Mouse (Mus musculus): ENCODE measurements around the gene Prodh2. TPM values are rescaled to one million over a fixed set of nuclear protein-coding genes. Genes with fewer than 3 reads are reported as not detected.

Prodh2 gene
- 0.15 TPM in 1 of 2 replicates, not detected in the other for polyA plus RNA-seq (2012; rRNA removed)

GRCm38 (mm10) chr7:30493401-30493931, at the start of gene Prodh2:
Gene Prodh2 (plus strand): TSS chr7:30493622.

GRCm38 (mm10) chr7:30444971-30445751, 48.3 kb upstream of the Prodh2 start, which contains the start of gene Aplp1:
Gene Aplp1 (minus strand): TSS chr7:30445535.

GRCm38 (mm10) chr7:30457629-30458330, 35.6 kb upstream of the Prodh2 start, which contains the start of the genes Kirrel2 and Nphs1:
Gene Kirrel2 (minus strand): TSS chr7:30457690.
Gene Nphs1 (plus strand): TSS chr7:30458315.

GRCm38 (mm10) chr7:30534633-30535577, 41.5 kb downstream of the Prodh2 start, which contains the start of gene Arhgap33:
Gene Arhgap33 (minus strand): TSS chr7:30535060.

GRCm38 (mm10) chr7:30552102-30553020, 58.9 kb downstream of the Prodh2 start, which contains the start of the genes Hspb6 and Proser3:
Gene Hspb6 (plus strand): TSS chr7:30552178.
Gene Proser3 (minus strand): TSS chr7:30552299.

GRCm38 (mm10) chr7:30559443-30559954, 66.1 kb downstream of the Prodh2 start, which contains the start of gene Lin37:
Gene Lin37 (minus strand): TSS chr7:30559838.

Other genes with a start within 250 kb of the Prodh2 start
- 0.05 TPM in 1 of 2 replicates, not detected in the other for gene Thap8, start 213.5 kb upstream of the Prodh2 start, polyA plus RNA-seq (2012; rRNA removed)
- 13.0 and 13.2 TPM in 2 replicates for gene Wdr62, start 213.2 kb upstream of the Prodh2 start, polyA plus RNA-seq (2012; rRNA removed)
- gene Clip3, start 201.9 kb upstream of the Prodh2 start, polyA plus RNA-seq (2012; rRNA removed), result 3.4 and 5.3 TPM in 2 replicates
- gene Alkbh6, start 184.9 kb upstream of the Prodh2 start, polyA plus RNA-seq (2012; rRNA removed), result 99.1 and 118 TPM in 2 replicates
- 17.5 and 30.2 TPM in 2 replicates for gene Syne4, start 178.8 kb upstream of the Prodh2 start, polyA plus RNA-seq (2012; rRNA removed)
- gene E130208F15Rik, start 171.9 kb upstream of the Prodh2 start, polyA plus RNA-seq (2012; rRNA removed), result 0.36 and 0.42 TPM in 2 replicates
- gene Sdhaf1, start 169.7 kb upstream of the Prodh2 start, polyA plus RNA-seq (2012; rRNA removed), result 12.5 and 28.1 TPM in 2 replicates
- 14.6 and 17.1 TPM in 2 replicates for gene Lrfn3, start 130.8 kb upstream of the Prodh2 start, polyA plus RNA-seq (2012; rRNA removed)
- gene Tyrobp, start 79.9 kb upstream of the Prodh2 start, polyA plus RNA-seq (2012; rRNA removed), result 38.9 and 55.7 TPM in 2 replicates
- 3.8 and 16.6 TPM in 2 replicates for gene Hcst, start 73.8 kb upstream of the Prodh2 start, polyA plus RNA-seq (2012; rRNA removed)
- 2.3 and 3.7 TPM in 2 replicates for gene Nfkbid, start 71.9 kb upstream of the Prodh2 start, polyA plus RNA-seq (2012; rRNA removed)
- 30.9 and 40.1 TPM in 2 replicates for gene Aplp1, start 48.1 kb upstream of the Prodh2 start, polyA plus RNA-seq (2012; rRNA removed)
- gene Kirrel2, start 35.9 kb upstream of the Prodh2 start, polyA plus RNA-seq (2012; rRNA removed), result 0.42 and 2.0 TPM in 2 replicates
- gene Nphs1, start 35.3 kb upstream of the Prodh2 start, polyA plus RNA-seq (2012; rRNA removed), result 0.12 and 0.32 TPM in 2 replicates
- gene Arhgap33, start 41.4 kb downstream of the Prodh2 start, polyA plus RNA-seq (2012; rRNA removed), result 4.7 and 6.1 TPM in 2 replicates
- gene Hspb6, start 58.6 kb downstream of the Prodh2 start, polyA plus RNA-seq (2012; rRNA removed), result 129 and 132 TPM in 2 replicates
- 3.4 and 3.9 TPM in 2 replicates for gene Proser3, start 58.7 kb downstream of the Prodh2 start, polyA plus RNA-seq (2012; rRNA removed)
- 14.3 and 19.7 TPM in 2 replicates for gene Lin37, start 66.2 kb downstream of the Prodh2 start, polyA plus RNA-seq (2012; rRNA removed)
- 32.7 and 35.6 TPM in 2 replicates for gene U2af1l4, start 69.7 kb downstream of the Prodh2 start, polyA plus RNA-seq (2012; rRNA removed)
- 0.66 and 0.85 TPM in 2 replicates for gene Gm49396, start 69.7 kb downstream of the Prodh2 start, polyA plus RNA-seq (2012; rRNA removed)
- 70.1 and 76.5 TPM in 2 replicates for gene Psenen, start 70.0 kb downstream of the Prodh2 start, polyA plus RNA-seq (2012; rRNA removed)
- 4.5 and 5.3 TPM in 2 replicates for gene Igflr1, start 71.8 kb downstream of the Prodh2 start, polyA plus RNA-seq (2012; rRNA removed)
- gene Kmt2b, start 95.1 kb downstream of the Prodh2 start, polyA plus RNA-seq (2012; rRNA removed), result 17.8 and 24.6 TPM in 2 replicates
- gene Zbtb32, start 105.3 kb downstream of the Prodh2 start, polyA plus RNA-seq (2012; rRNA removed), result 3.6 and 4.9 TPM in 2 replicates
- 4.0 TPM in 2 replicates for gene Upk1a, start 119.2 kb downstream of the Prodh2 start, polyA plus RNA-seq (2012; rRNA removed)
- gene Cox6b1, start 132.5 kb downstream of the Prodh2 start, polyA plus RNA-seq (2012; rRNA removed), result 263 and 306 TPM in 2 replicates
- not detected in 2 replicates for gene Etv2, start 142.2 kb downstream of the Prodh2 start, polyA plus RNA-seq (2012; rRNA removed)
- 42.7 and 58.2 TPM in 2 replicates for gene Rbm42, start 156.7 kb downstream of the Prodh2 start, polyA plus RNA-seq (2012; rRNA removed)
- gene Haus5, start 171.4 kb downstream of the Prodh2 start, polyA plus RNA-seq (2012; rRNA removed), result 2.2 and 4.0 TPM in 2 replicates
- gene Pmis2, start 178.0 kb downstream of the Prodh2 start, polyA plus RNA-seq (2012; rRNA removed), result not detected in 2 replicates
- gene 2200002J24Rik, start 205.3 kb downstream of the Prodh2 start, polyA plus RNA-seq (2012; rRNA removed), result 18.8 and 40.8 TPM in 2 replicates
- 1,538 and 2,919 TPM in 2 replicates for gene Atp4a, start 218.6 kb downstream of the Prodh2 start, polyA plus RNA-seq (2012; rRNA removed)
- gene Tmem147, start 235.9 kb downstream of the Prodh2 start, polyA plus RNA-seq (2012; rRNA removed), result 111 and 145 TPM in 2 replicates

Data from stomach, adult 2 months (tissue).